Mouse (Mus musculus) B cell, adult 67 days (primary cell): Measurements from ENCODE around the gene Noxred1. TPM values are rescaled to one million over a fixed set of nuclear protein-coding genes. Genes with fewer than 3 reads are reported as not detected.

Experiments
- total RNA-seq, 2 experiments: library from RNA; stranded (reverse); gene quantifications; 4 replicates each; pipeline ENCODE4 v1.2.4; 2023

Noxred1 gene
- total RNA-seq: 10 to 100 TPM in 1 of 2 experiments, 1 to 10 TPM in 1; 9.0 to 12.5 TPM

GRCm38 (mm10) chr12:87238632-87239031, at the start of gene Noxred1:
Gene Noxred1 (minus strand): TSS chr12:87238732.

GRCm38 (mm10) chr12:87266108-87266826, 27.7 kb upstream of the Noxred1 start, which contains the start of the genes Vipas39 and Ahsa1:
Gene Vipas39 (minus strand): TSS chr12:87266256.
Gene Ahsa1 (plus strand): TSS chr12:87266479.

DNA sequence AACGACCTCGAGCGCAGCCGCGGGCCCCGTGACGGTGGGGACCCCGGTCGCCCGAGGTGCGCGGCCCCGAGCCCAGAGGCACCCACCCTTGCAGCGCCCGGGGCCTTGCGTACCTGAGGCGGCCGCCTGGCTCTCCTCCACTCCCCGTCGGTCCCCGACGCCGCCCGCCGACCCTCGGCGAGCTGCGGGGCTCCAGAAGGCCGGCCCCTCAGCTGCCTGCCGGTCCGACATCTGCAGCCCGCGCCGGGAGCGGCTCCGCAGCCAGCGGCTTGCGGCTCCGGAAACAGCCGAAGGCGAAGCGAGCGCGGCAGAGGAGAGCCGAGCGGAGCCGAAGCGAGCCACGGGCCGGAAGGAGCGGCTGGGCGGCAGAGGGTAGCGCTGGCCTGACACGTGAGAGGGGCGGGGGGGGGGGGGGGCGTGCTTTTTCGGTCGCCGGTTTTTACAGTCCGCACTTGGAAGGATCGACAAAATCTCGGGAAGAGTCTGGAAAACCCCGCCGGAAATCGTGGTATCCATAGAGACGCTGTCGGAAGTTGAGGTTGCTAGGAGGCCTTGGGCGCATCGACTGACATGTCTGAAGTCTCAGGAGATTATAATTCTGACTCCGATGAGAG, 38.5 kb downstream of the Noxred1 start, which contains the start of gene Tmed8:
Gene Tmed8, minus strand, starts transcription at position 482 of the 614 bp plus-strand sequence.

GRCm38 (mm10) chr12:87199206-87199972, 39.1 kb downstream of the Noxred1 start, which contains the start of gene Samd15:
Gene Samd15 (plus strand): TSS chr12:87199723.

Other genes with a start within 250 kb of the Noxred1 start
- gene Zdhhc22, start 248.3 kb downstream of the Noxred1 start, total RNA-seq: not detected
- gene Tmem63c, start 217.4 kb downstream of the Noxred1 start, total RNA-seq: not detected
- under 1 TPM; 0.55 to 0.56 TPM for gene Ngb, start 136.2 kb downstream of the Noxred1 start, total RNA-seq
- 10 to 100 TPM; 17.2 to 20.8 TPM for gene Gstz1, start 91.6 kb downstream of the Noxred1 start, total RNA-seq
- gene Pomt2, start 90.8 kb downstream of the Noxred1 start, total RNA-seq: 1 to 10 TPM; 7.0 to 7.3 TPM
- gene Samd15, start 39.0 kb downstream of the Noxred1 start, total RNA-seq: 1 to 10 TPM; 1.3 to 2.2 TPM
- 10 to 100 TPM; 41.6 to 43.2 TPM for gene Tmed8, start 38.3 kb downstream of the Noxred1 start, total RNA-seq
- 10 to 100 TPM; 42.7 to 43.9 TPM for gene Vipas39, start 27.5 kb upstream of the Noxred1 start, total RNA-seq
- 100 to 1,000 TPM; 100 to 141 TPM for gene Ahsa1, start 27.7 kb upstream of the Noxred1 start, total RNA-seq
- not detected for gene Ism2, start 61.0 kb upstream of the Noxred1 start, total RNA-seq
- gene Sptlc2, start 149.6 kb upstream of the Noxred1 start, total RNA-seq: 10 to 100 TPM; 85.3 to 95.0 TPM
- gene Slirp, start 205.2 kb upstream of the Noxred1 start, total RNA-seq: 10 to 100 TPM; 42.5 to 54.8 TPM
- 100 to 1,000 TPM in 1 of 2 experiments, 10 to 100 TPM in 1; 81.2 to 104 TPM for gene Alkbh1, start 205.3 kb upstream of the Noxred1 start, total RNA-seq
- 10 to 100 TPM; 91.0 to 94.3 TPM for gene Snw1, start 233.5 kb upstream of the Noxred1 start, total RNA-seq